21 mouse cellular contexts compared by ENCODE assay signal in the genomic region with DNA sequence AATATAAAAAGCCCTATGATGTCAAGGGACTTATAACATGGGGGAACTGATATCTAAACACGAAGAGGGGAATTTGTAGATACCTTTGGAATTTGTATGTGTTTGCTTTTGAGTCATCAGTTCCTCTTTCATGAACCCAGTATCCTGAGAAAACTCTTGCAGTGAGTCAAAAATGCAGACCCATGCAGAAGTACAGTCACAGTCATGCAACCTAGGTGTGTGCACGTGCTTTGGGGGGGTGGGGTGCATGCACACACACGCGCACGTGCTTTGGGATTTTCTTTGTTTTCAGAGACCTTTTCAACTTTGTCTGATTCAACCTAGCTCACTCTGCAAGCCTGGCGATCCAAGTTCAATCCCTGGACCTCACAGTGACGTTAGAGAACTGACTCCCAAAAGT. TPM values are rescaled to one million over a fixed set of nuclear protein-coding genes. Genes with fewer than 3 reads are reported as not detected.
"Had no signal": no experiment of that assay in that cellular context is flagged by ENCODE, and none has a peak within 500 bp of the region (broad histone marks: within the 10 kb centered on the region; RNA-seq: fewer than 3 reads in every experiment).

No protein-coding gene starts in this region.

- H3K9me3 ChIP-seq: liver, embryonic 15.5 days; lung, embryonic 15.5 days; megakaryocyte, embryonic 14.5 days; midbrain, embryonic 12.5 days; neural tube, embryonic 12.5 days; stomach, embryonic 15.5 days had no signal

- H3K9ac ChIP-seq: liver, embryonic 15.5 days; liver, postnatal 0 days; lung, embryonic 15.5 days; midbrain, embryonic 12.5 days; neural tube, embryonic 12.5 days; stomach, embryonic 15.5 days had no signal

- ATAC-seq: liver, postnatal 0 days; lung, postnatal 0 days had no signal

- H3K27ac ChIP-seq: liver, embryonic 15.5 days; lung, embryonic 15.5 days; macrophage; midbrain, embryonic 12.5 days; neural tube, embryonic 12.5 days; stomach, embryonic 15.5 days; stomach, postnatal 0 days had no signal

- H3K4me1 ChIP-seq: neural tube, embryonic 12.5 days had no signal

- DNase-seq: liver, postnatal 0 days; lung, adult 2 months; lung, postnatal 14 days; lung, postnatal 36 days; midbrain, embryonic 14.5 days; right cerebral cortex, postnatal 14 days; thymus, adult 2 months; thymus, postnatal 25 days; thymus, postnatal 4 days had no signal

- H3K36me3 ChIP-seq: liver, embryonic 15.5 days; lung, embryonic 15.5 days; midbrain, embryonic 12.5 days; neural tube, embryonic 12.5 days; stomach, embryonic 15.5 days had no signal

- H3K27me3 ChIP-seq: liver, embryonic 15.5 days; lung, embryonic 15.5 days; neural tube, embryonic 12.5 days; stomach, embryonic 15.5 days had no signal

- H3K4me2 ChIP-seq: liver, embryonic 15.5 days; lung, embryonic 15.5 days; midbrain, embryonic 12.5 days; neural tube, embryonic 12.5 days; stomach, embryonic 15.5 days had no signal

- H3K4me3 ChIP-seq: liver, embryonic 15.5 days; lung, embryonic 15.5 days; megakaryocyte, embryonic 14.5 days; midbrain, embryonic 12.5 days; neural tube, embryonic 12.5 days; stomach, embryonic 15.5 days had no signal

RNA-seq across cellular contexts. Expression of a gene that starts 47.7 kb away (rescaled TPM):
- total RNA-seq: monocyte, adult 5-6 weeks had no signal
- polyA plus RNA-seq: midbrain, postnatal 0 days; neural tube, embryonic 12.5 days; neural tube, embryonic 14.5 days had no signal

RNA-seq across cellular contexts. Expression of a gene that starts 54.8 kb away (rescaled TPM):
- total RNA-seq: monocyte, adult 5-6 weeks had no signal
- polyA plus RNA-seq: macrophage had no signal
